In the genomic region with DNA sequence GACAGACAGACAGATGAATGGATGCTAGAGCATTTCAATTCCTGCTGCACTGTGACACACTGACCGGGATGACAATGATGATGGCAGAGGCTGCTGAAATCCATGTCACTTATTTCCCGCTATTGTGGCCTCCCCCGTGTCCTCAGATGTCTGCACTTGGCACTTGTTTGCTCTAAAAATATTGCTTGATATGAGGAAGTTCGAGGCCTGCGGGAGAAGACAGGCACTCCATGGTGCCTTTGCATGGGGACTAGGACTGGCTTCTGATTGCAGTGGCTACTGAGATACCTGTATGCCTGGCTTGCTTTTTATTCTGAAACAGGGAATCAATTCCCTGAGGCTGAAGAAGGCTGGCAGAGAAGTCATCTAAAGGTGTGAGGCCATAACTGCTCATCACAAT, we compare ENCODE assay signal across 22 mouse cellular contexts. TPM values are rescaled to one million over a fixed set of nuclear protein-coding genes. Genes with fewer than 3 reads are reported as not detected.
DNase-seq lines count a peak whose midpoint lies in the region; TF ChIP-seq lines count a peak whose summit lies in the region.
"Had no signal": no experiment of that assay in that cellular context is flagged by ENCODE, and none has a peak within 500 bp of the region (broad histone marks: within the 10 kb centered on the region; RNA-seq: fewer than 3 reads in every experiment).

No protein-coding gene starts in this region.

- H3K4me3 ChIP-seq in bone marrow macrophage, adult 2 months (ENCODE audit: insufficient read depth, low read length): no peak overlapping the region

- peak; percentile 94 for DNase-seq in heart, adult 11 months
- DNase-seq in heart, postnatal 10 days: no peak
- no peak for DNase-seq in gastrocnemius, postnatal 4 days (ENCODE audit: low spot score in 2 of 2)
- DNase-seq: adrenal gland, adult 2 months; adrenal gland, adult 8-10 months; adrenal gland, postnatal 10 days; adrenal gland, postnatal 14 days; adrenal gland, postnatal 25 days; adrenal gland, postnatal 36 days; B cell, adult 2 months; cerebellum, adult 11 months; cerebellum, adult 11-12 months; cerebellum, adult 18-20 months; cerebellum, adult 2 months had no signal

- no peak for TF ChIP-seq CTCF in bone marrow macrophage, adult 2 months (IDR thresholded peaks at IDR 0.05; ENCODE audit: low read depth, low read length)

- H3K27ac ChIP-seq in bone marrow macrophage, adult 2 months (ENCODE audit: insufficient read depth, low read depth, low read length): peak overlapping the region; percentile 64

- intact Hi-C loops in heart, postnatal 10 days (cut with DNase I): loop anchor here (10.0 kb wide), 1 partner anchor 265 kb away; no protein-coding TSS in a partner anchor

- TF ChIP-seq POLR2A in bone marrow macrophage, adult 2 months (IDR thresholded peaks at IDR 0.05; ENCODE audit: borderline replicate concordance, low read depth, low read length): no peak

- H3K4me1 ChIP-seq in bone marrow macrophage, adult 2 months (ENCODE audit: control insufficient read depth, insufficient read depth, low read length): peaks cover 31% of the 10 kb centered on the region

RNA-seq across cellular contexts. Expression of a gene that starts 36.4 kb away (rescaled TPM):
- total RNA-seq in heart, postnatal 10 days (2021): 10 to 100 TPM in 1 of 2 experiments, 1 to 10 TPM in 1; 9.7 to 10.2 TPM
- polyA plus RNA-seq in bone marrow macrophage, adult 2 months (2012; ENCODE audit: insufficient read depth, insufficient read length, missing spikeins): 476 and 524 TPM in 2 replicates
- 10 to 100 TPM in 1 of 2 experiments, 1 to 10 TPM in 1; 9.4 to 12.4 TPM for total RNA-seq in gastrocnemius, postnatal 4 days (2021)
- total RNA-seq: CH12.LX, ES-E14, G1E, MEL had no signal
- polyA plus RNA-seq: activated CD4-positive, CD25-positive, alpha-beta regulatory T cell, adult 4 months; C2C12; G1E; Patski had no signal

RNA-seq across cellular contexts. Expression of a gene that starts 57.8 kb away (rescaled TPM):
- total RNA-seq in heart, postnatal 10 days (2021): under 1 TPM in 1 of 2 experiments, not detected in 1; 0.30 TPM
- 111 and 124 TPM in 2 replicates for polyA plus RNA-seq in bone marrow macrophage, adult 2 months (2012; ENCODE audit: insufficient read depth, insufficient read length, missing spikeins)
- 1 to 10 TPM in 1 of 2 experiments, not detected in 1; 1.4 TPM for total RNA-seq in gastrocnemius, postnatal 4 days (2021)
- total RNA-seq: ES-E14, MEL had no signal
- polyA plus RNA-seq: C2C12, G1E, Patski had no signal
